Mouse (Mus musculus) megakaryocyte, embryonic 14.5 days (primary cell): ENCODE data around the gene Rcbtb2. TPM values are rescaled to one million over a fixed set of nuclear protein-coding genes. Genes with fewer than 3 reads are reported as not detected.

Experiments
- H3K27me3 ChIP-seq: replicated peaks from 2 replicates; pipeline ENCODE3; 2012; ENCODE audit warnings: inconsistent platforms
- H3K36me3 ChIP-seq: replicated peaks from 2 replicates; pipeline ENCODE3; 2012; ENCODE audit warnings: low read length, inconsistent platforms, mixed read lengths
- H3K4me1 ChIP-seq: 2 replicates; pipeline ENCODE4 v1.6.1; 2012; ENCODE audit warnings: inconsistent platforms
- H3K4me3 ChIP-seq: replicated peaks from 2 replicates; pipeline ENCODE3; 2012; ENCODE audit warnings: moderate library complexity, mild to moderate bottlenecking, inconsistent platforms
- H3K9me3 ChIP-seq: 2 replicates; pipeline ENCODE4 v1.6.1; 2012; ENCODE audit warnings: inconsistent platforms
- FLI1 ChIP-seq: IDR thresholded peaks from 2 replicates; pipeline ENCODE4 v1.6.1; 2012; ENCODE audit warnings: low read length, inconsistent platforms, mixed read lengths
- GATA1 ChIP-seq: IDR thresholded peaks from 3 replicates; pipeline ENCODE4 v1.6.1; 2012; ENCODE audit warnings: mixed read lengths, low read length, inconsistent platforms, borderline replicate concordance
- polyA plus RNA-seq: library from polyadenylated mRNA; stranded (reverse); fragments of >175 nt; gene quantifications from 2 replicates; pipeline ENCODE4 v1.2.3, GENCODE M21; 2012; ENCODE audit warnings: low replicate concordance; ENCODE audit not compliant: insufficient read depth

Rcbtb2 gene
- polyA plus RNA-seq, 1 experiment, result 27.1 TPM

GRCm38 (mm10) chr14:73116301-73116700, 6.5 kb upstream of the Rcbtb2 start:
- Histone ChIP-seq H3K9me3 (peaks cover 3% of the 10 kb centered on the region), H3K27me3 (no peaks in the 10 kb centered on the region), H3K36me3 (peaks cover 9% of the 10 kb centered on the region), H3K4me1 (peaks cover 77% of the 10 kb centered on the region), H3K4me3 (peak overlapping the region; percentile 85)
- no peak for TF ChIP-seq GATA1
- no peak for TF ChIP-seq FLI1

- Histone ChIP-seq H3K4me1 (peaks cover 78% of the 10 kb centered on the region), H3K9me3 (peaks cover 3% of the 10 kb centered on the region), H3K36me3 (peaks cover 9% of the 10 kb centered on the region), H3K4me3 (peak overlapping the region; percentile 88), H3K27me3 (no peaks in the 10 kb centered on the region)
- TF ChIP-seq GATA1, result no peak
- no peak for TF ChIP-seq FLI1
Measured at GRCm38 (mm10) chr14:73116938-73117337, 5.9 kb upstream of the Rcbtb2 start.

- H3K27me3 ChIP-seq, result no peaks in the 10 kb centered on the region
- no peak for TF ChIP-seq GATA1
- TF ChIP-seq FLI1, result no peak
- peaks cover 78% of the 10 kb centered on the region for H3K4me1 ChIP-seq
- peaks cover 9% of the 10 kb centered on the region for H3K36me3 ChIP-seq
- peaks cover 3% of the 10 kb centered on the region for H3K9me3 ChIP-seq
- peak overlapping the region; percentile 88 for H3K4me3 ChIP-seq
Measured at GRCm38 (mm10) chr14:73117411-73118392, 5.1 kb upstream of the Rcbtb2 start.

- no peak for TF ChIP-seq FLI1
- no peak for TF ChIP-seq GATA1
- Histone ChIP-seq H3K9me3 (peaks cover 3% of the 10 kb centered on the region), H3K36me3 (peaks cover 9% of the 10 kb centered on the region), H3K4me3 (no peak overlapping the region), H3K27me3 (no peaks in the 10 kb centered on the region), H3K4me1 (peaks cover 84% of the 10 kb centered on the region)
Measured at GRCm38 (mm10) chr14:73118482-73119347, 4.1 kb upstream of the Rcbtb2 start.

GRCm38 (mm10) chr14:73119459-73119858, 3.4 kb upstream of the Rcbtb2 start:
- H3K4me1 ChIP-seq, result peaks cover 91% of the 10 kb centered on the region
- no peaks in the 10 kb centered on the region for H3K27me3 ChIP-seq
- peaks cover under 1% of the 10 kb centered on the region for H3K9me3 ChIP-seq
- peaks cover 2% of the 10 kb centered on the region for H3K36me3 ChIP-seq
- TF ChIP-seq FLI1 (no peak), GATA1 (no peak)
- H3K4me3 ChIP-seq, result no peak overlapping the region

- Histone ChIP-seq H3K36me3 (no peaks in the 10 kb centered on the region), H3K27me3 (no peaks in the 10 kb centered on the region), H3K9me3 (no peaks in the 10 kb centered on the region), H3K4me1 (peaks cover 95% of the 10 kb centered on the region), H3K4me3 (no peak overlapping the region)
- TF ChIP-seq GATA1, result no peak
- no peak for TF ChIP-seq FLI1
Measured at GRCm38 (mm10) chr14:73119966-73120365, 2.9 kb upstream of the Rcbtb2 start.

GRCm38 (mm10) chr14:73122211-73122922, 470 bp upstream of the Rcbtb2 start:
- H3K9me3 ChIP-seq, result no peaks in the 10 kb centered on the region
- H3K27me3 ChIP-seq, result no peaks in the 10 kb centered on the region
- peaks cover 93% of the 10 kb centered on the region for H3K4me1 ChIP-seq
- peak overlapping the region; percentile 83 for H3K4me3 ChIP-seq
- TF ChIP-seq FLI1, result no peak
- TF ChIP-seq GATA1, result no peak
- no peaks in the 10 kb centered on the region for H3K36me3 ChIP-seq

- H3K27me3 ChIP-seq, result no peaks in the 10 kb centered on the region
- H3K9me3 ChIP-seq, result no peaks in the 10 kb centered on the region
- peak overlapping the region; percentile 83 for H3K4me3 ChIP-seq
- no peaks in the 10 kb centered on the region for H3K36me3 ChIP-seq
- H3K4me1 ChIP-seq, result peaks cover 83% of the 10 kb centered on the region
- no peak for TF ChIP-seq GATA1
- no peak for TF ChIP-seq FLI1
Measured at GRCm38 (mm10) chr14:73123381-73123780, 544 bp downstream of the Rcbtb2 start.

- Histone ChIP-seq H3K4me1 (peaks cover 79% of the 10 kb centered on the region), H3K9me3 (no peaks in the 10 kb centered on the region), H3K27me3 (no peaks in the 10 kb centered on the region), H3K4me3 (peak overlapping the region; percentile 87), H3K36me3 (no peaks in the 10 kb centered on the region)
- TF ChIP-seq FLI1, result peak; percentile 42; the same call in 1 of the 2 replicates
- TF ChIP-seq GATA1, result peak; percentile 93; the same call in 2 of the 3 replicates
Measured at GRCm38 (mm10) chr14:73123786-73124185, 949 bp downstream of the Rcbtb2 start.
